Mouse (Mus musculus) CH12.LX (cell line): ENCODE measurements at regions not wholly inside any gene's neighbourhood (a gene's known extent, or its start where the extent isn't known, plus 50 kb on each side); places are given as distances from the start of the nearest gene placed in this dataset.

ENCODE experiments used
- DNase-seq: peaks from one replicate; pipeline ENCODE4 v3.0.0-alpha.2; 2013; ENCODE audit errors: extremely low read depth
- H3K27ac ChIP-seq: 2 replicates; pipeline ENCODE4 v1.5.1; 2012; ENCODE audit warnings: low read depth, mild to moderate bottlenecking, control low read depth, moderate library complexity; ENCODE audit not compliant: insufficient read depth
- H3K27me3 ChIP-seq: replicated peaks from 2 replicates; pipeline ENCODE3; 2012; ENCODE audit warnings: inconsistent platforms
- H3K36me3 ChIP-seq, 2 experiments: replicated peaks in 1 of 2; 2 replicates each; pipeline versions ENCODE3 to v1.6.1; 2012; ENCODE audit warnings: inconsistent platforms in 1 of 2, low read length in 1 of 2, mild to moderate bottlenecking in 1 of 2, mixed read lengths in 1 of 2, moderate library complexity in 1 of 2; ENCODE audit not compliant: control insufficient read depth in 1 of 2, insufficient read depth in 1 of 2
- H3K4me1 ChIP-seq, 2 experiments: 2 replicates each; pipeline ENCODE4 v1.6.1; 2012; ENCODE audit warnings: inconsistent platforms in 1 of 2, moderate library complexity in 1 of 2; ENCODE audit not compliant: insufficient read depth in 2 of 2, control insufficient read depth in 1 of 2
- H3K4me2 ChIP-seq: 2 replicates; pipeline ENCODE4 v1.6.1; 2012; ENCODE audit warnings: low read depth, mild to moderate bottlenecking, control low read depth; ENCODE audit not compliant: poor library complexity, insufficient read depth, severe bottlenecking
- H3K4me3 ChIP-seq, 3 experiments: fragments of 150-350 bp in 1 of 3; sonication (generic) in 1 of 3; replicated peaks in 1 of 3; 2 replicates each; pipeline versions ENCODE3 to v1.5.1; 2011 to 2012; ENCODE audit warnings: low read depth in 2 of 3, low read length in 2 of 3, mild to moderate bottlenecking in 2 of 3, moderate library complexity in 2 of 3, control low read depth in 1 of 3, improper control_type of control experiment in 1 of 3, inconsistent platforms in 1 of 3, mixed read lengths in 1 of 3; ENCODE audit not compliant: poor library complexity in 1 of 3
- H3K79me2 ChIP-seq: replicated peaks from 2 replicates; pipeline ENCODE4 v1.6.1; 2012; ENCODE audit warnings: mild to moderate bottlenecking, moderate library complexity; ENCODE audit not compliant: control insufficient read depth, poor library complexity, insufficient read depth, severe bottlenecking; ENCODE audit errors: extremely low read depth
- H3K9ac ChIP-seq: 2 replicates; pipeline ENCODE4 v1.6.1; 2012; ENCODE audit warnings: low read depth, mild to moderate bottlenecking, control low read depth, moderate library complexity; ENCODE audit not compliant: insufficient read depth
- H3K9me3 ChIP-seq: replicated peaks from 2 replicates; pipeline ENCODE3; 2012; ENCODE audit warnings: low read length, inconsistent platforms, mixed read lengths
- CHD2 ChIP-seq: IDR thresholded peaks from 2 replicates; pipeline ENCODE4 v1.6.1; 2011; ENCODE audit warnings: low read length, improper control_type of control experiment
- E2F4 ChIP-seq: IDR thresholded peaks from 2 replicates; pipeline ENCODE4 v1.6.1; 2011; ENCODE audit warnings: low read depth, low read length, improper control_type of control experiment; ENCODE audit not compliant: insufficient replicate concordance
- ELF1 ChIP-seq: IDR thresholded peaks from 2 replicates; pipeline ENCODE4 v1.6.1; 2014; ENCODE audit warnings: low read depth, mild to moderate bottlenecking, inconsistent platforms, low read length, improper control_type of control experiment
- IRF4 ChIP-seq: IDR thresholded peaks from 2 replicates; pipeline ENCODE4 v1.6.1; 2014; ENCODE audit warnings: low read depth, mild to moderate bottlenecking, inconsistent platforms, low read length, improper control_type of control experiment
- JUN ChIP-seq: IDR thresholded peaks from 2 replicates; pipeline ENCODE4 v1.6.1; 2011; ENCODE audit warnings: low read depth, mild to moderate bottlenecking, low read length, improper control_type of control experiment, moderate library complexity; ENCODE audit not compliant: insufficient read depth
- JUND ChIP-seq: conservative IDR thresholded peaks from 2 replicates; pipeline ENCODE4 v1.6.1; 2011; ENCODE audit warnings: low read depth, low read length, improper control_type of control experiment
- MAFK ChIP-seq: IDR thresholded peaks from 2 replicates; pipeline ENCODE4 v1.6.1; 2011; ENCODE audit warnings: low read length, improper control_type of control experiment; ENCODE audit not compliant: insufficient replicate concordance
- MEF2A ChIP-seq: IDR thresholded peaks from 2 replicates; pipeline ENCODE4 v1.6.1; 2014; ENCODE audit warnings: low read depth, mild to moderate bottlenecking, inconsistent platforms, low read length, improper control_type of control experiment, borderline replicate concordance
- NELFE ChIP-seq: IDR thresholded peaks from 2 replicates; pipeline ENCODE4 v1.6.1; 2011; ENCODE audit warnings: low read depth, low read length, improper control_type of control experiment
- POLR2A ChIP-seq: IDR thresholded peaks from 2 replicates; pipeline ENCODE4 v1.6.1; 2011; ENCODE audit warnings: low read depth, mild to moderate bottlenecking, improper control_type of control experiment, low read length
- RCOR1 ChIP-seq: conservative IDR thresholded peaks from 2 replicates; pipeline ENCODE4 v1.6.1; 2012; ENCODE audit warnings: low read depth, mild to moderate bottlenecking, inconsistent platforms, low read length, improper control_type of control experiment
- SMC3 ChIP-seq: IDR thresholded peaks from 2 replicates; pipeline ENCODE4 v1.6.1; 2011; ENCODE audit warnings: low read depth, low read length, improper control_type of control experiment
- TBP ChIP-seq: conservative IDR thresholded peaks from 2 replicates; pipeline ENCODE4 v1.6.1; 2011; ENCODE audit warnings: low read depth, low read length, improper control_type of control experiment
- TCF12 ChIP-seq: IDR thresholded peaks from 2 replicates; pipeline ENCODE4 v1.6.1; 2014; ENCODE audit warnings: low read depth, mild to moderate bottlenecking, inconsistent platforms, low read length, improper control_type of control experiment
- UBTF ChIP-seq: IDR thresholded peaks from 2 replicates; pipeline ENCODE4 v1.6.1; 2012; ENCODE audit warnings: low read depth, mild to moderate bottlenecking, inconsistent platforms, low read length, improper control_type of control experiment, moderate library complexity
- USF1 ChIP-seq: IDR thresholded peaks from 2 replicates; pipeline ENCODE4 v1.6.1; 2014; ENCODE audit warnings: low read depth, mild to moderate bottlenecking, inconsistent platforms, low read length, improper control_type of control experiment
- USF2 ChIP-seq: conservative IDR thresholded peaks from 2 replicates; pipeline ENCODE4 v1.6.1; 2011; ENCODE audit warnings: low read depth, low read length, improper control_type of control experiment
- ZKSCAN1 ChIP-seq: IDR thresholded peaks from 2 replicates; pipeline ENCODE4 v1.6.1; 2012; ENCODE audit warnings: low read depth, inconsistent platforms, low read length, improper control_type of control experiment, borderline replicate concordance
- dilution Hi-C: fragments of 300-500 bp; cut with MboI; formaldehyde crosslinking; loops from 2 replicates; pipeline ENCODE4 v1.14.3; 2020; ENCODE audit warnings: low sequenced_read_pairs; ENCODE audit not compliant: extremely low pct_unique_long_range_greater_than_20kb, extremely low pct_ligation_motif_present
- in situ Hi-C: fragments of 300-500 bp; cut with MboI; formaldehyde crosslinking; loops from 3 replicates; pipeline ENCODE4 v1.14.3; 2019; ENCODE audit warnings: low sequenced_read_pairs, low pct_ligation_motif_present, low pct_unique_long_range_greater_than_20kb, mixed read lengths

DNA sequence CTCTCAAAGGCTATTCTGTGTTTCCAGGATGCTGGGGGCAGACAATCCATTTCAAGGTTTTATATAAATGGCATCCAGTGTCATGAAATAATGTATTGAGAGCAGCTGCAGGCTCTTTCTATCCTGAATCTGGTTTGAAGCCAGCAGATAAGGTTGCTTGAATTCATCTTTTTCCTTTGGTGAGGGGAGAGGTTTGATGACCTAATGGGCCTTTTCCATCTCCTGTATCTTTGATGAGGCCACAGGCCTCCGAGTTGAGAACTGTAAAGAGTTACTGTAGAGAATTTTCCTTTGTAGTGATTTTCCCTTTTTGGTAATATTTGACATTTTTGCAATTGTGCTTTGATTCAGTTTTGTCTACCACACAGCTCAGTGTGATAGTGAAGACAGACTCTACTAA is 458.8 kb upstream of the 1700008P02Rik start:
- Histone ChIP-seq H3K9me3 (no peaks in the 10 kb centered on the region), H3K27ac (no peak overlapping the region), H3K4me1 (no peaks in the 10 kb centered on the region), H3K36me3 (no peaks in the 10 kb centered on the region), H3K27me3 (no peaks in the 10 kb centered on the region), H3K79me2 (no peaks in the 10 kb centered on the region), H3K4me3 (no peak overlapping the region), H3K9ac (no peak overlapping the region), H3K4me2 (no peak overlapping the region)
- dilution Hi-C loops (no loop called here), in situ Hi-C loops (no loop called here)
- TF ChIP-seq JUND (no peak), NELFE (no peak), SMC3 (no peak), USF2 (no peak), RCOR1 (no peak), ZKSCAN1 (no peak), POLR2A (no peak), JUN (no peak), UBTF (no peak), TBP (no peak), IRF4 (no peak), E2F4 (no peak), CHD2 (no peak)
- DNase-seq: no peak

DNA sequence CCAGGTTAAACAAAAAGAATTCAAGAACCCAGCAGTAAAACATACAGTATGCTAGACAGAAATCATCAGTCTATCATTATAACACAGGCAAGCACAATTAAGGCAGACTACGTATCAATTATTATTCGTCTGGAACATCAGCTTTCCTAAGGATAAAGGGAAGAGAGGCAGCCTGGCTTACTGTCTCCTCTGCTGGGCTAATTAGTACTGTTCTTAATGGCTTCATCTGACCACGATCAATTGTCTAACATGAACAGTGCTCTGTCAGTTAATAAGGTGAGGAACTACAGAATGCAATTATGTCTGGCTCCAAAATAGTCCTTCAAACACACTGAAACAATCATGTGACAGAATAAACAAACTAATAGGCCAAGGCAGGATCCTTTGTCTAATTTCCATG is 456.6 kb upstream of the 1700008P02Rik start:
- Histone ChIP-seq H3K4me3 (no peak overlapping the region), H3K27ac (no peak overlapping the region), H3K36me3 (no peaks in the 10 kb centered on the region), H3K4me2 (no peak overlapping the region), H3K9me3 (no peaks in the 10 kb centered on the region), H3K79me2 (no peaks in the 10 kb centered on the region), H3K9ac (no peak overlapping the region), H3K4me1 (no peaks in the 10 kb centered on the region), H3K27me3 (no peaks in the 10 kb centered on the region)
- in situ Hi-C loops (no loop called here), dilution Hi-C loops (no loop called here)
- DNase-seq: no peak
- TF ChIP-seq ELF1 (no peak), USF1 (no peak), JUND (no peak), TCF12 (no peak), JUN (no peak), NELFE (no peak), MEF2A (no peak), E2F4 (no peak), MAFK (no peak)
